Mouse (Mus musculus) A20 (cell line): Measurements from ENCODE around the gene Fgd1.
A peak's percentile ranks its signal among the peaks of the same experiment; 100 is the strongest.

Source experiments
- DNase-seq: peaks from one replicate; pipeline ENCODE4 v3.0.0-alpha.2; 2011; ENCODE audit warnings: low read depth, low spot score

Fgd1 gene

DNA sequence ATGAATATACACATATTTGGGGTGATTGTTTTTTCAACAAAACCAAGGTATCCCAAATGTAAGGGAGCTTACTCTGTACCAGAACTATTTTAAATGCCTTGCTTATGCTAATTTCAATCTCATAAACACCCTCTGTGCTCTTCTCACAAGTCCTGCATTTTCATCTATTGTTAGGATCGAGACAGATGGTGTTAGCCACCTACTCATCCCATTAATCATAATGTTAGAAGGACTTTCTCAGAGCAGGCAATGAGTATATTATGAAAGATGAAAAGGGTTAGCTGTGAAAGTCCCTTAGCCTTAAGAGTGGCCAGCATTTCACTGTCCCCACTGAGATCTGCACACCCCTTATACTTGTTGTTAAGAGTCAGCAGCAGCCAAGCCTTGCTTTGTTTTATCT is 41.5 kb downstream of the Fgd1 start:
- DNase-seq = no peak

DNA sequence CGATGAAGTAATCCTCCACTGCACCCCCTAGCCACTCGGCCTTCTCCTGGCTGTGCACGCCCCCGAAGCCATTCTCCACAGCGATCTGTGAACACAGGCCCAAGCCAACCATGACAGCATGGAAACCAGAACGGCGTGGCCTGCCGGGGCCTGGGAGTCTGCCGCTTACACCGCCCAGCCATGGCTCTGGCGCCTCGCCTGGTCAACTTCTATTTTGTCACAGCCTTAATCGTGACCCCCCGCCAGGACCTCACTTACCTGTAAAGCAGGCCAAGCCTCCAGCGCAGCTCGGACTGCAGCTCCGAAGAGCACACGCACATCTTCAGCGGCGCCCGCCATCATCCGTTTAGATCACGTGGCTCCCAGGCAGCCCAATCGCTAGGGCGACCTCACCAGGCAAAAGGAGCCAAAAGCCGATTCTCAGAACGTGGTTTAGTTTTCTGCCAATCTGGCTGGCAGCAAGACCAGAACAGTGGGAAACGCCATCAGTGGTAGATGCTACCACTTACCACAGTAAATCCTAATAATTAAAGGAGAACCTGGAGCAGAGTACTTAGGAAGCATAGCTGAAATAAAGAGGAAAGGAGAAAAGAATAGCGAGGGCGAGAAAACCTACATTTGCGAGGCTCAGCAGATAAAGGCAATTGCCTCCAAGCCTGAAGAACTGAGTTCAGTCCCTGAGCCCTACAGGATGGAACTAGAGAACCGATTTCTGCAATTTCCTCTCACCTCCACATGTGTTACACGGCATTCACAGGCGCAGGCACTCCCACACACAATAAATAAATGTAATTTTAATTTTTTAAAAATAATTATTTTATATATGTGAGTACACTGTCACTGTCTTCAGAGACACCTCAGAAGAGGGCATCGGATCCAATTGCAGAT is 50.5 kb downstream of the Fgd1 start, which contains the start of gene Tsr2:
Tsr2 (minus strand) TSS at position 373 of the 888 bp plus-strand sequence.
- peak; percentile 83 for DNase-seq

DNA sequence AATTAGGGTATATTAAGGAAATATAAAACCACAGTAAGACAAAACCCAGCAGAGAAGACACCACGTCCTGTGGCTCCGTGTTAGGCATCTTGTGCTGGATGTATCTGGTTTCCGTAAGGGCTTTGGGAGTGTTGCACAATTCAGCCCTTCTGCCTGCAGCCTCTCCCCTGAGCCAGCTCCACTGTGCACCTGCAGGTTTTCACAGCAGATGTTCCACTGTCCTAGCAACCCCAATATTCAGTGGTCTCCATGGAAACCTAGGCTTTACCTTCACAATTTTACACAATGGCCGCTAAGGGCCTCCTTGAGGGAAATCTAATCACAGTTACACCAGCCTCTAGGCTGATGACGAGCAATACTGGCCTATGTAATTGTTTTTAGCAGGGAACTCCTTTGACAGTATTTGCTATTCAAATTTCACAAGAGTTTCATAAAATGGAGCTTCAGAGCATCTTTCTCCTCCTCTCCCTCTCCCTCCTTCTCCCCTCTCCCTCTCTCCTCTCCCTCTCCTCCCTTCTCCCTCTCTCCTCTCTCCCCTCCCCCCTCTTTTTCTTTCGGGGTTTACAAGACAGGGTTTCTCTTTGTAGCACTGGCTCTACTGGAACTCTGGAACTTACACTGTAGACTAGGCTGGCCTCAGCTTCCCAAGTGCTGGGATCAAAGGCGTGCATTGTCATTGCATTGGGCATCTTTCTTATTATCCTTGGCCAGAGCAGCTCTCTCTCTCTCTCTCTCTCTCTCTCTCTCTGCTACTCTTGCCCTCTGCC is 61.5 kb downstream of the Fgd1 start:
- DNase-seq = no peak

DNA sequence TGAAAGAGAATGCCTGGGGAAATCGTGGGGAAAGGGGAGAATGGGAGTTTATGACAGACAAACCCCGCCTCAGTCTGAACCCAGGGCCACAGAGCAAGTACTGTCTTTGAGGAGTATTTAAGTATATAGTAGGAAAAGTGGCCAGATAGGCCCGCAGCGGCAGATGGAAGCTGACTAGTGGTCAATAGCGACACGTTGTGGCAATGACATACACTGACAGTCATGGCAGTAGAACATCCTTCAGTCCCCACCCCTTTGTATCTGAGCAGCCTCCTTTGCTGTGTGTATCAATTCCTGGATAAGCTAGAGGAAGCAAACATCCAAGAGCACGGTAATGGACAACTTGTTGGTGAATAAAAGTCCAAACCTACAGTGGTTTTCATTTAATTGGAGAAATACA is 70.8 kb downstream of the Fgd1 start:
- peak; percentile 64 for DNase-seq

DNA sequence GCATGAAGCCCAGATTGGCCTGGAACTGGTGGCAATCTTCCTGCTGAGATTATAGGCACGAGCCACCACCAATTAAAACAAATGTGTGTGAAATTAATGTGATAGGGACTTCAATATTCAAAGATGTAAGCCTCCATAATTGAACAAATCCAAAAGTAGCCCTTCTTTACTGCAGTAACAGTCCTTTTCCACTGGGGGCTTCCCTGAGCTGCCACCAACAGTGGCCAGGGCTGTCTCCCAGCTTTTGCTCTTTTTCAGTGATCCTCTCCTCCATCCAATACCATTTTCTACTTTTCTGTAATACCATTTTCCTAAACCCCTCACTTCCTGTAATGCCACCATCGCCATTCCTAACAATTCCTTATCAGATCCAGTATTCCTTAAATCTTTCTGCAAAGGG is 71.5 kb downstream of the Fgd1 start:
- peak; percentile 40 for DNase-seq

DNA sequence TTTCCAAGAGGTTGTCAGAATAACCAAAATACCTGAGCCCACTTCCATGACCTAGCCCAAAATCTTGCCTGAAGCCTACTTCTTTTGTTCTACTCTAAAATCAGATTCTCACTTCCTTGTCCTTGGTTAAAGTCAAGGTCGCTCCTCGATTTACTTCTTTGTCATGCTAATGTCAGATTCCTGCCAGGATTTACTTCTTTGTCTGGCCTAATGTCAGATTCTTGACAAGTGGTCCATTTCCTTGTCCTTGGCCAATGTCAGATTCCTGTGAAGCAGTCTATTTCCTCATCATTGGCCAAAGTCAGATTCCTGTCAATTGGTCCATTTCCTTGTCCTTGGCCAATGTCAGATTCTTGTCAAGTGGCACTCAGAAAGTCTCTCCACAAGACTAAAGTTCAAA is 78.0 kb downstream of the Fgd1 start:
- no peak for DNase-seq

DNA sequence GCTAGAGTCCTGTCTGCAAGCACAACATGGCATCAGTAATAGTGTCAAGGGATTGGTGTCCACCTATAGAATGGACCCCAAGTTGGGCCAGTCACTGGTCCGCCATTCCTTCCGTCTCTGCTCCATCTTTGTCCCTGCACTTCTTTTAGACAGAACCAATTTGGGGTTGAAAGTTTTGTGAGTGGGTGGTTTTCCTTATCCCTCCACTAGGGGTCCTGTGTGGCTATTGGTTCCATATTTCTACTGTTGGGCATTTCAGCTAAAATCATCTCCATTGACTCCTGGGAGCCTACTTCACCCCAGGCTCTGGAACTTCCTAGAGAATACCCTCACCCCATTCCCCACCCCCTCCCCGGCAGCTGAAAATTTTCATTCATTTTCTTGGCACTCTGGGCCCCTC is 84.5 kb downstream of the Fgd1 start:
- no peak for DNase-seq

DNA sequence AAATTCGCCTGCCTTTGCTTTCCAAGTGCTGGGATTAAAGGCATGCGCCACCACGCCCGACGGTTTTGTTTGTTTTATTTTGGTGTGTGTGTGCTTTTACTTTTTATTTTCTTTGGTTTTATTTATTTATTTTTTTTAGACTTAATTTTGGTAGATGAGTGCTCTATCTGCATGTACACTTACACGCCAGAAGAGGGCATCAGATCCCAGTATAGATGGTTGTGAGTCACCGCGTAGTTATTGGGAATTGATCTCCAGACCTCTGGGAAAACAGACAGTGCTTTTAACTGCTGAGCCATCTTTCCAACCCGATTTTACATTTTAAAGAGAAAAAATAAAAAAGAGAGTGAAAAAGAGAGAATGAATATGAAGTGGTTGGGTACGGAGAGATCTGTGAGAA is 86.8 kb downstream of the Fgd1 start:
- DNase-seq = no peak
